Mouse (Mus musculus) hindbrain, embryonic 11.5 days (tissue): ENCODE measurements around the gene Cd302. TPM values are rescaled to one million over a fixed set of nuclear protein-coding genes. Genes with fewer than 3 reads are reported as not detected.
A peak's percentile ranks its signal among the peaks of the same experiment; 100 is the strongest.

Experiments
- ATAC-seq: fragments of 200-750 bp; cut with Nextera tagmentation; 2 replicates; pipeline ENCODE4 v1.8.0; 2017; ENCODE audit warnings: mild to moderate bottlenecking, moderate TSS enrichment, moderate library complexity; ENCODE audit not compliant: low FRiP score
- DNase-seq: peaks from one replicate; pipeline ENCODE4 v3.0.0-alpha.2; 2015; ENCODE audit warnings: low spot score
- H3K27ac ChIP-seq: fragments of 300-500 bp; sonication (generic); 2 replicates; pipeline ENCODE4 v1.5.1; 2014; ENCODE audit warnings: mild to moderate bottlenecking, low read depth, low read length
- H3K27me3 ChIP-seq: fragments of 300-500 bp; sonication (generic); 2 replicates; pipeline ENCODE4 v1.6.1; 2014; ENCODE audit warnings: mild to moderate bottlenecking, low read length, moderate library complexity, mixed read lengths; ENCODE audit not compliant: control insufficient read depth, insufficient read depth
- H3K36me3 ChIP-seq: fragments of 300-500 bp; sonication (generic); 2 replicates; pipeline ENCODE4 v1.6.1; 2014; ENCODE audit warnings: mild to moderate bottlenecking, low read length, moderate library complexity, mixed read lengths; ENCODE audit not compliant: control insufficient read depth, insufficient read depth
- H3K4me1 ChIP-seq: fragments of 300-500 bp; sonication (generic); replicated peaks from 2 replicates; pipeline ENCODE4 v1.6.1; 2014; ENCODE audit warnings: low read length, mixed read lengths; ENCODE audit not compliant: control insufficient read depth, insufficient read depth
- H3K4me2 ChIP-seq: fragments of 300-500 bp; sonication (generic); replicated peaks from 2 replicates; pipeline ENCODE4 v1.6.1; 2014; ENCODE audit warnings: mild to moderate bottlenecking, low read depth, low read length
- H3K4me3 ChIP-seq: fragments of 300-500 bp; sonication (generic); 2 replicates; pipeline ENCODE4 v1.5.1; 2014; ENCODE audit warnings: low read depth, low read length
- H3K9ac ChIP-seq: fragments of 300-500 bp; sonication (generic); 2 replicates; pipeline ENCODE4 v1.6.1; 2014; ENCODE audit warnings: low read depth, low read length
- H3K9me3 ChIP-seq: fragments of 300-500 bp; sonication (generic); 2 replicates; pipeline ENCODE4 v1.6.1; 2016; ENCODE audit warnings: low read length; ENCODE audit not compliant: control insufficient read depth
- whole genome bisulfite sequencing: fragments of 180-500 bp; shearing (Covaris S2); extraction: QIAGEN DNeasy Blood & Tissue Kit; methylation state at CpG from one replicate; pipeline ENCODE4 v1.1.7; 2014; 5-methylcytosine and 5-hydroxymethylcytosine counted together
- polyA plus RNA-seq: library from polyadenylated mRNA; unstranded; fragments of >200 nt; fragmentation: Nextera tagmentation; extraction: Ambion mirVana; gene quantifications from 2 replicates; pipeline ENCODE4 v1.2.1, GENCODE M21; 2014

The Cd302 gene
- 20.0 and 21.2 TPM in 2 replicates for polyA plus RNA-seq

- Histone ChIP-seq H3K9ac (peak within 1 kb of the TSS; percentile 49), H3K9me3 (no peaks in the 10 kb centered on the region), H3K4me2 (peak within 1 kb of the TSS; percentile 84), H3K4me1 (no peaks in the 10 kb centered on the region), H3K27me3 (no peaks in the 10 kb centered on the region), H3K27ac (no peak within 1 kb of the TSS), H3K4me3 (peak within 1 kb of the TSS; percentile 36), H3K36me3 (no peaks in the 10 kb centered on the region)
- no peak for DNase-seq
- WGBS: 61% methylated on average over 4 of the region's 4 CpGs
- no peak for ATAC-seq
Measured at GRCm38 (mm10) chr2:60284467-60284821, at the start of gene Cd302. TSS of gene Cd302 (minus strand) at chr2:60284488.

- ATAC-seq (no peak), DNase-seq (no peak)
- H3K4me1 ChIP-seq: no peaks in the 10 kb centered on the region
- no peak overlapping the region for H3K9ac ChIP-seq
- H3K4me3 ChIP-seq: no peak overlapping the region
- H3K27ac ChIP-seq: no peak overlapping the region
- H3K4me2 ChIP-seq: no peak overlapping the region
- WGBS: 93% methylated on average over 10 of the region's 10 CpGs
- H3K9me3 ChIP-seq: no peaks in the 10 kb centered on the region
- H3K36me3 ChIP-seq: no peaks in the 10 kb centered on the region
- no peaks in the 10 kb centered on the region for H3K27me3 ChIP-seq
Measured at GRCm38 (mm10) chr2:60328641-60329040, 44.4 kb upstream of the Cd302 start.

- Histone ChIP-seq H3K9ac (no peak overlapping the region), H3K27me3 (no peaks in the 10 kb centered on the region), H3K36me3 (no peaks in the 10 kb centered on the region), H3K9me3 (no peaks in the 10 kb centered on the region), H3K4me1 (no peaks in the 10 kb centered on the region), H3K4me3 (no peak overlapping the region), H3K27ac (no peak overlapping the region), H3K4me2 (no peak overlapping the region)
- DNase-seq (no peak), ATAC-seq (no peak)
- 91% methylated on average over 11 of the region's 11 CpGs for WGBS
Measured at GRCm38 (mm10) chr2:60327581-60327980, 43.3 kb upstream of the Cd302 start.

- no peak overlapping the region for H3K9ac ChIP-seq
- DNase-seq: no peak
- H3K4me2 ChIP-seq: no peak overlapping the region
- no peak overlapping the region for H3K27ac ChIP-seq
- no peaks in the 10 kb centered on the region for H3K9me3 ChIP-seq
- H3K4me3 ChIP-seq: no peak overlapping the region
- no peaks in the 10 kb centered on the region for H3K4me1 ChIP-seq
- H3K27me3 ChIP-seq: no peaks in the 10 kb centered on the region
- H3K36me3 ChIP-seq: no peaks in the 10 kb centered on the region
- 93% methylated on average over 7 of the region's 7 CpGs for WGBS
- no peak for ATAC-seq
Measured at GRCm38 (mm10) chr2:60326948-60327347, 42.7 kb upstream of the Cd302 start.

- 89% methylated on average over 5 of the region's 5 CpGs for WGBS
- no peak overlapping the region for H3K4me2 ChIP-seq
- DNase-seq (peak; percentile 23), ATAC-seq (no peak)
- no peaks in the 10 kb centered on the region for H3K36me3 ChIP-seq
- H3K27me3 ChIP-seq: no peaks in the 10 kb centered on the region
- H3K27ac ChIP-seq: no peak overlapping the region
- H3K9me3 ChIP-seq: no peaks in the 10 kb centered on the region
- no peak overlapping the region for H3K9ac ChIP-seq
- H3K4me1 ChIP-seq: no peaks in the 10 kb centered on the region
- no peak overlapping the region for H3K4me3 ChIP-seq
Measured at GRCm38 (mm10) chr2:60323411-60323810, 39.1 kb upstream of the Cd302 start.

GRCm38 (mm10) chr2:60322031-60322726 lies 37.9 kb upstream of the Cd302 start:
- no peak overlapping the region for H3K9ac ChIP-seq
- no peak overlapping the region for H3K4me2 ChIP-seq
- H3K4me1 ChIP-seq: no peaks in the 10 kb centered on the region
- WGBS: 86% methylated on average over 6 of the region's 6 CpGs
- DNase-seq (no peak), ATAC-seq (no peak)
- H3K27ac ChIP-seq: no peak overlapping the region
- H3K4me3 ChIP-seq: no peak overlapping the region
- H3K36me3 ChIP-seq: no peaks in the 10 kb centered on the region
- no peaks in the 10 kb centered on the region for H3K9me3 ChIP-seq
- no peaks in the 10 kb centered on the region for H3K27me3 ChIP-seq

- H3K36me3 ChIP-seq: no peaks in the 10 kb centered on the region
- no peak overlapping the region for H3K9ac ChIP-seq
- H3K4me2 ChIP-seq: no peak overlapping the region
- H3K4me1 ChIP-seq: no peaks in the 10 kb centered on the region
- DNase-seq (no peak), ATAC-seq (no peak)
- no peaks in the 10 kb centered on the region for H3K27me3 ChIP-seq
- H3K27ac ChIP-seq: no peak overlapping the region
- 87% methylated on average over 4 of the region's 4 CpGs for WGBS
- H3K9me3 ChIP-seq: no peaks in the 10 kb centered on the region
- no peak overlapping the region for H3K4me3 ChIP-seq
Measured at GRCm38 (mm10) chr2:60303796-60304195, 19.5 kb upstream of the Cd302 start.

GRCm38 (mm10) chr2:60299323-60299722 lies 15.0 kb upstream of the Cd302 start:
- DNase-seq (no peak), ATAC-seq (no peak)
- no peaks in the 10 kb centered on the region for H3K27me3 ChIP-seq
- no peaks in the 10 kb centered on the region for H3K9me3 ChIP-seq
- H3K9ac ChIP-seq: no peak overlapping the region
- no peak overlapping the region for H3K27ac ChIP-seq
- no peak overlapping the region for H3K4me2 ChIP-seq
- H3K36me3 ChIP-seq: no peaks in the 10 kb centered on the region
- 91% methylated on average over 2 of the region's 2 CpGs for WGBS
- no peaks in the 10 kb centered on the region for H3K4me1 ChIP-seq
- no peak overlapping the region for H3K4me3 ChIP-seq

- H3K36me3 ChIP-seq: no peaks in the 10 kb centered on the region
- no peaks in the 10 kb centered on the region for H3K27me3 ChIP-seq
- no peaks in the 10 kb centered on the region for H3K4me1 ChIP-seq
- ATAC-seq (no peak), DNase-seq (no peak)
- no peak overlapping the region for H3K9ac ChIP-seq
- no peaks in the 10 kb centered on the region for H3K9me3 ChIP-seq
- 82% methylated on average over 3 of the region's 3 CpGs for WGBS
- H3K27ac ChIP-seq: no peak overlapping the region
- no peak overlapping the region for H3K4me2 ChIP-seq
- H3K4me3 ChIP-seq: no peak overlapping the region
Measured at GRCm38 (mm10) chr2:60298266-60298665, 14.0 kb upstream of the Cd302 start.
